Mouse (Mus musculus) urinary bladder, postnatal 0 days (tissue): ENCODE data around the gene Ins1. TPM values are rescaled to one million over a fixed set of nuclear protein-coding genes. Genes with fewer than 3 reads are reported as not detected.

ENCODE experiments used
- polyA plus RNA-seq: library from polyadenylated mRNA; unstranded; fragments of >200 nt; fragmentation: Nextera tagmentation; extraction: Ambion mirVana; gene quantifications from 2 replicates; pipeline ENCODE4 v1.2.1, GENCODE M21; 2015

Gene Ins1
- polyA plus RNA-seq = not detected in 2 replicates

GRCm38 (mm10) chr19:52263997-52264396 lies at the start of gene Ins1:
TSS of gene Ins1 (plus strand) at chr19:52264297.

